Mouse (Mus musculus): ENCODE measurements around the gene Abca17.
A peak's percentile ranks its signal among the peaks of the same experiment; 100 is the strongest.

DNA sequence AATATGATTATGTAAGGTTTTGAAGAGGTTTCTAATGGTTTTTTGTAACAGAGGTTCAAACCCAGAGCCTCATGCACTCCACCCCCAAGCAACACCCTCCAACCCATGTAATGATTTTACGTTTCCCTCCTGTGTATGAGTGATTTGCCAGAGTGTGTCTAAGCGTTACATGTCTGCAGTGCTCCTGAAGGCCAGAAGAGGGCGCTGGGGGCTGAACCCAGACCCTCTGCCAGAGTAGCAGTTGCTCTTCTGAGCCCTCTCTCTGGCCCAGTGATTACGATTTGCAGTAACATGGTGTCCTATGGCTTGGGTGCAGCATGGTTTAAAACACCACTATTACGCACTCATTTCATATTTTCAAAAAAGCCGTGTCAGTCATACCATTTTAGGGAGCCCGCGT, 40.3 kb upstream of the Abca17 start:
- TF ChIP-seq CTCF (IDR thresholded peaks at IDR 0.05; ENCODE audit: borderline replicate concordance, extremely low read depth, insufficient read depth, insufficient read length) (peak; percentile 55), POLR2A (IDR thresholded peaks at IDR 0.05; ENCODE audit: borderline replicate concordance, extremely low read depth, insufficient read depth, insufficient read length, poor library complexity, severe bottlenecking) (no peak)

Measured in brain, embryonic 14.5 days (tissue).